8 mouse cellular contexts compared by ENCODE assay signal in the genomic region with DNA sequence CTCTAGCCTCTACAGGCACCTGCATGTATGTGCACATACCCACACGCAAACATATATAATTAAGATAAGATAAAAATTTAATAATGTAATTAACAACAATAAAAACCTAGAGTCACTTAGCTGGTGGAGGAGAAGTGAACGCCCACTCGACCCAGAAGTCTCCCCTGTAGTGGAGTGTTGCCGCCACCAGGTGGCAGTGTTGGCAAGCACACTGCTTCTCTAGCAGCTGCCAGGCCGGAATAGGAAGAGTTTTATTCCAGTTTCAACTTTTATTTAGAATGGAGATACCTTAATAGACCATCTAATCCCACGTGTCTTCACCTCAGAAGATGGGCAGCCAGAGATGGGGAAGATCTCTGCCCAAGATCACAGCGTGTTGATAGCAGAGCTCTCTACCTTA. TPM values are rescaled to one million over a fixed set of nuclear protein-coding genes. Genes with fewer than 3 reads are reported as not detected.
DNase-seq lines count a peak whose midpoint lies in the region; ATAC-seq and TF ChIP-seq lines count a peak whose summit lies in the region.

No protein-coding gene starts in this region.

- WGBS in midbrain, embryonic 14.5 days, result 1% methylated on average over 7 of the region's 7 CpGs

- peak; percentile 81 for DNase-seq in CD4-positive, CD25-positive, alpha-beta regulatory T cell, adult 2 months (ENCODE audit: low read depth, low spot score)
- peak; percentile 83 for DNase-seq in adrenal gland, postnatal 25 days
- peak; percentile 90 for DNase-seq in heart, postnatal 4 days
- peak; percentile 49 to 89 for DNase-seq in left cerebral cortex, adult 9 months (ENCODE audit: low spot score in 2 of 2)
- peak; percentile 90 for DNase-seq in midbrain, embryonic 14.5 days
- peak; percentile 47 to 57 for DNase-seq in spleen, postnatal 36 days (ENCODE audit: low spot score in 2 of 2)

- ATAC-seq in CD4-positive, CD25-positive, alpha-beta regulatory T cell, adult 4 months, result no peak
- ATAC-seq in midbrain, embryonic 14.5 days (ENCODE audit: low FRiP score, low TSS enrichment), result no peak

- TF ChIP-seq POLR2A in embryonic fibroblast, embryonic 13.5 days (IDR thresholded peaks at IDR 0.05; ENCODE audit: low read depth, low read length), result no peak

- TF ChIP-seq CTCF in embryonic fibroblast, embryonic 13.5 days (IDR thresholded peaks at IDR 0.05; ENCODE audit: borderline replicate concordance, insufficient read depth, low read length), result peak; percentile 89

- H3K27me3 ChIP-seq in midbrain, embryonic 14.5 days (ENCODE audit: control insufficient read depth, insufficient read depth, low read length), result peaks cover 7% of the 10 kb centered on the region; the same call in 1 of the 2 replicates

- H3K9me3 ChIP-seq in midbrain, embryonic 14.5 days (ENCODE audit: control insufficient read depth, low read length), result no peaks in the 10 kb centered on the region

- no peaks in the 10 kb centered on the region for H3K36me3 ChIP-seq in midbrain, embryonic 14.5 days (ENCODE audit: control insufficient read depth, insufficient read depth, low read length)

- no peak overlapping the region for H3K9ac ChIP-seq in midbrain, embryonic 14.5 days (replicated peaks; ENCODE audit: low read length)

- no peak overlapping the region for H3K4me2 ChIP-seq in midbrain, embryonic 14.5 days (ENCODE audit: low read length)

- no peak overlapping the region for H3K4me3 ChIP-seq in embryonic fibroblast, embryonic 13.5 days (ENCODE audit: insufficient read depth, low read length)
- H3K4me3 ChIP-seq in midbrain, embryonic 14.5 days (replicated peaks; ENCODE audit: low read depth, low read length), result no peak overlapping the region

- H3K27ac ChIP-seq in embryonic fibroblast, embryonic 13.5 days (ENCODE audit: insufficient read depth, low read length), result no peak overlapping the region
- H3K27ac ChIP-seq in midbrain, embryonic 14.5 days (replicated peaks; ENCODE audit: low read depth, low read length), result no peak overlapping the region

- peaks cover 3% of the 10 kb centered on the region; the same call in 1 of the 2 replicates for H3K4me1 ChIP-seq in embryonic fibroblast, embryonic 13.5 days (ENCODE audit: control insufficient read depth, insufficient read depth, low read length)
- H3K4me1 ChIP-seq in midbrain, embryonic 14.5 days (ENCODE audit: control insufficient read depth, insufficient read depth, low read length), result peaks cover 9% of the 10 kb centered on the region; the same call in 1 of the 2 replicates

RNA-seq across cellular contexts. Expression of a gene that starts 28.1 kb away (rescaled TPM):
- polyA plus RNA-seq in CD4-positive, CD25-positive, alpha-beta regulatory T cell, adult 4 months (2017; shearing (Covaris generic)), result not detected
- total RNA-seq in adrenal gland, postnatal 25 days (2021), result 1.4 and 1.9 TPM in 2 replicates
- polyA plus RNA-seq in embryonic fibroblast, embryonic 13.5 days (2011; ENCODE audit: insufficient read length, low read depth, missing spikeins), result 17.3 and 43.6 TPM in 2 replicates
- 1 to 10 TPM; 6.6 to 6.8 TPM for total RNA-seq in heart, postnatal 4 days (2021)
- polyA plus RNA-seq in midbrain, embryonic 14.5 days (2014; fragmentation: Nextera tagmentation; extraction: Ambion mirVana), result 4.0 and 6.9 TPM in 2 replicates
